Mouse (Mus musculus): ENCODE results near the gene Gjb4.

DNA sequence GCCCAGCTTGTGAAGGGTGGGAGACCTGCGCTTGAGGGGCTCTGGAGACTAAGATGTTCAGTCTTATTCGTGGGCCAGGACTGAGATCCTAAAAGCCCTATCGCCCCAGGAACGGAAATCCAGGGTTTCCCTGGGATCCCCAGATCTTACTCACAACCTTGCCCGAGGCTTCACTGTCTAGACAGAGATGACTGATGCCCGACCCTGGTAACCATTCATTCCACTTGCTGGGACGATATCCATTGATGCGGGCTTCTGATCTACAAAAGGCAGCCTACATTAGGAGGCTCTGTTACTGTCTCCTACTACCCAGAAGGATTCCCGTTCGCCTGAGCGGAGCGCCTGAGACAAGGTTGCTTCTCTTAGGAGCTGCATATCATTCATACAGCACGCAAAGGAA, 22.7 kb downstream of the Gjb4 start:
- TF ChIP-seq EP300 (IDR thresholded peaks at IDR 0.05) (no peak), CTCF (IDR thresholded peaks at IDR 0.05) (no peak)

Data from lung, postnatal 0 days (tissue).